Mouse (Mus musculus) bone marrow, adult 2 months (tissue): ENCODE data around the gene Dusp1.

Experiments used
- CTCF ChIP-seq: fragments of 200-500 bp; IDR thresholded peaks from 2 replicates; pipeline ENCODE4 v1.5.1; 2011; ENCODE audit warnings: low read length, control low read depth; ENCODE audit not compliant: control insufficient read depth, insufficient read depth
- POLR2A ChIP-seq: fragments of 200-500 bp; IDR thresholded peaks from 2 replicates; pipeline ENCODE4 v1.6.1; 2011; ENCODE audit warnings: low read depth, mild to moderate bottlenecking, control low read depth, low read length, borderline replicate concordance; ENCODE audit not compliant: control insufficient read depth

GRCm38 (mm10) chr17:26603311-26603710, 41.4 kb upstream of the Dusp1 start:
- TF ChIP-seq CTCF (no peak), POLR2A (no peak)
